Mouse (Mus musculus) activated CD4-positive, CD25-positive, alpha-beta regulatory T cell, adult 4 months (primary cell): Measurements from ENCODE around the gene Csnk1e. TPM values are rescaled to one million over a fixed set of nuclear protein-coding genes. Genes with fewer than 3 reads are reported as not detected.
A peak's percentile ranks its signal among the peaks of the same experiment; 100 is the strongest.

Source experiments
- ATAC-seq: one replicate; pipeline ENCODE4 v1.8.0; 2017
- polyA plus RNA-seq, 2 experiments: library from polyadenylated mRNA; unstranded; fragments of 100-300 nt; shearing (Covaris generic); gene quantifications; one replicate each; pipeline ENCODE4 v1.2.1; 2017

Gene Csnk1e
- polyA plus RNA-seq, 2 experiments from 2014 or later, result 5.5 to 5.6 TPM

DNA sequence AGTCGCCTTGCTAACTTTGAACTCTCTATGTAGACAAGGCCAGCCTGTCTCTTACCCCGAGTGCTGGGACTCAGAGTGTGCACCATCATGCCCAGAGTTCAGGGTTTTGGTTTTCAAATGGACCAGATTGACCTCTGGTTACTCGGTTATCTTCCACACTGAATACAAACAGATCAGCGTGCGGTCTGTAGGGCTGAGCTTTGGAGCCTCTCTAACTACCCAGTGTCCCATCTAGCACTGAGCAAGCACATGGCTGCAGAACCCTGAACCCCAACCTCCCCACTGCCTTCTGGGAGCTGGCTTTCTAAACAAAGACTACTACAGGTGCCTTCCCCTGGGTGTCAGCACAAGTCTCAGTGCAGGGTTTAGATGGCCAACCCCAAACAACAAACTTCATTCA is 62.8 kb downstream of the Csnk1e start:
- no peak for ATAC-seq

DNA sequence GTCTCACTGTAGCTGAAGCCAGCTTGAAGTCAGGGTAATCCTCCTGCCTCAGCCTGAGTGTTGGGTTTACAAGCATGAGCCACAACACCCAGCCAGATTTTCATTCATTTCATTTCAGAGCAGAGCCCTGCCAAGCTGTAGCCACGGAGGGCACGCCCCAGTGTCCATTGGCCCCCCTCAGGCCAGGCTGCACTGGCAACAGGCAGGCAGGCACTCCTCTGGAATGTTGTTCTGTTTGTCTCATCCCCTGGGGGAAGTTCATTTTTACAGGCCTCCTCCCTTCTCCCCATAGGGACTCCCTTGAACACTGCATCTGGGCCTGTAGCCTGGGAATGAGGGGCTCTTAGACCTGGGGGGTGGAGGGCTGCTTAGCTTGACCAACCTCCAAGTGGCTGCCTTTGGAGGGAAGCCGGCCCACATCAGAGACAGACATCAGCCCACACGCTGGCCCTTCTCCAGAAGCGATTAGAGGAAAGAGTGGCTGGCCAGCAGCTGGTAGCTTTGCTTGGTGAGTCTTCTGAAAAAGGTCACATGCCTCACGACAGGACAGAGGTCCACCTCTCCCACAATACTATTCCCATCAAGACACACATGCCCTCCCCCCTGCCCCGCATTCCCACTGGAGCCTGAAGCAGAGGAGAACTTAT is 63.8 kb downstream of the Csnk1e start:
- ATAC-seq, result no peak

DNA sequence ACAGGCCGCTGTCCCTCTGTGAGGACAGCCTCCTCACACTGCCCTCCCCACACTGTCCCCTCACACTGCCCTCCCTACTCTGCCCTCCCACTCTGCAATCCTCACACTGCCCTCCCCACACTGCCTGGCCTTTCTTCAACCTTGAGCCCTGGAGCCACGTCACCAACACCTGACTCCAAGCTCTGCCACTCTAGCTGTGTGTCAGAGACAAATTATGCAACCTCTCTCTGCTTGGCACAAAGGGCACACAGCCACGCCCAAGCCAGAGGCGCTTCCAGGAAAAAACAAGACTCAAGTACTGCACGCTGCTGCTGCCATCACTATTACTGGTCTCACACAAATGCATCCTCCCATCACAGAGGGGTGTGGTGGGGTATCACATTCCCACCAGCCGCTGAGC is 64.9 kb downstream of the Csnk1e start:
- no peak for ATAC-seq

DNA sequence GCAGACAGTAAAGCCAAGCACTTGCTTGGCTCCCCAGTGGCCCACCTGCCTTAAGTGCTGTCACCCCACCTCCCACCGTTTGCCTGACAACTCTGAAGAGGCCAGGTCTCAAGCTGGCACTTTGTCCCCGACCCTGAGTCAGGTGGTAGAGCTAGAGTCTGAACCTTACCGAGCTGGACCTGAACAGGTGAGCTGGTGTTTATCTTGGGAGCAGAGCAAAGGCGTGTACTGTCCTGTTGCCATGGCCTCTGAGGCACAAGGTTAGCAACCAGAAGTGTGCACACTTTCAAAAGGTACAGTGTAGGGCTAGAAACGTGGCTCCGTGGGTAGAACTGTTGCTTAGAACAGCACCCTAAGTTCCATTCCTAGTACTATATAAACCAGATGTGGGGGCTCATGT is 67.2 kb downstream of the Csnk1e start:
- no peak for ATAC-seq

DNA sequence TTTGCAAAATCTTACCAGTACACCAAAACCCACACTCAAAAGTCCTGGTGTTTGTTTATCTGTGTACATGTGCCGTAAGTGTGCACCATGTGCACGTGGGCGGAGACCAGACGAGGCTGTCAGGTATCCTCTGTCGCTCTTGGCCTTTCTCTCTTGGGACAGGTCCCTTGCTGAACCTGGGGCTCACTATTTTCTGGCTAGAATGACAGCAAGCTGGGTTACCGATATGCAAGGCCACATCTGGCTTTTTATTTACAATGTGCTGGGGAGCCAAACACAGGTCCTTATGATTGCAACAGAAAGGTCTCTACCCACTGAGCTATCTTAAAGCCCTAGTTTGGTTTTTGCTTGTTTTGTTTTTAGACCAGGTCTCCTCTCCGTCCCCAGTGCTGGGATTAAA is 67.8 kb downstream of the Csnk1e start:
- ATAC-seq, result no peak

DNA sequence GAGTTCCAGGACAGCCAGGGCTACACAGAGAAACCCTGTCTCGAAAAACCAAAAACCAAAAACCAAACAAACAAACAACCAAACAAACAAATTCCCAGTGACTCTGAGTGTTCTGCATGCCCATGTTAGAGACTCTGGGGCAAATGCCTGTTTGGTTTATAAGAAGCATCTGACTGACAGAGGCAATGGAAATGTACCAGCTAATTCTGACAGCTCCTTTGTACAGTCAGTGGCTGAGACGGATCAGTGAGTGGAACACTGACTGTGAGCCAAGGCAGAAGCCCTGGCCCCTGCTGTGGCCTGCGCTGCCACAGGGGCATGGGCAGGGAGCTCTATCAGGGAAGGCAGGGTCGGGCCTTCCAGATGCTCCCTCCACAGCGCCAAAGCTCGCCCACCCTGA is 68.3 kb downstream of the Csnk1e start:
- no peak for ATAC-seq

DNA sequence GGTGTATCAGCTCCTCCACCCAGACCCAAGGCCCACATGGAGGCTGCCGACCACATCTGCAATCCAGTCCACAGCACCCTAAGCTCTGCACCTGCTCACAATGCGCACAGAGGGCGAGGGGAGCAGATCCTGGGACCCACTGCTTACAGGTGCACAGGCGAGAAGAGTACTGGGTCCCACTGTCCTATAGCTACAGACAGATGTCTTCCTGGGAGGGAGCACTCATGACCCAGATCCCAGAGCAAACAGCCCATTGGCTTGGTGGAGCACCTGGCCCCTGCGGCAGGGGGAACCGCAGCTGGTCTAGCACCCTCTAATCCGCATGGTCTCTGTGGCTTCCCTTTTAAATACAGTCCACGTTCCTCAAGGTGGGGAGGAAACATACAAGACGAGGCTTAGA is 73.7 kb downstream of the Csnk1e start:
- no peak for ATAC-seq

DNA sequence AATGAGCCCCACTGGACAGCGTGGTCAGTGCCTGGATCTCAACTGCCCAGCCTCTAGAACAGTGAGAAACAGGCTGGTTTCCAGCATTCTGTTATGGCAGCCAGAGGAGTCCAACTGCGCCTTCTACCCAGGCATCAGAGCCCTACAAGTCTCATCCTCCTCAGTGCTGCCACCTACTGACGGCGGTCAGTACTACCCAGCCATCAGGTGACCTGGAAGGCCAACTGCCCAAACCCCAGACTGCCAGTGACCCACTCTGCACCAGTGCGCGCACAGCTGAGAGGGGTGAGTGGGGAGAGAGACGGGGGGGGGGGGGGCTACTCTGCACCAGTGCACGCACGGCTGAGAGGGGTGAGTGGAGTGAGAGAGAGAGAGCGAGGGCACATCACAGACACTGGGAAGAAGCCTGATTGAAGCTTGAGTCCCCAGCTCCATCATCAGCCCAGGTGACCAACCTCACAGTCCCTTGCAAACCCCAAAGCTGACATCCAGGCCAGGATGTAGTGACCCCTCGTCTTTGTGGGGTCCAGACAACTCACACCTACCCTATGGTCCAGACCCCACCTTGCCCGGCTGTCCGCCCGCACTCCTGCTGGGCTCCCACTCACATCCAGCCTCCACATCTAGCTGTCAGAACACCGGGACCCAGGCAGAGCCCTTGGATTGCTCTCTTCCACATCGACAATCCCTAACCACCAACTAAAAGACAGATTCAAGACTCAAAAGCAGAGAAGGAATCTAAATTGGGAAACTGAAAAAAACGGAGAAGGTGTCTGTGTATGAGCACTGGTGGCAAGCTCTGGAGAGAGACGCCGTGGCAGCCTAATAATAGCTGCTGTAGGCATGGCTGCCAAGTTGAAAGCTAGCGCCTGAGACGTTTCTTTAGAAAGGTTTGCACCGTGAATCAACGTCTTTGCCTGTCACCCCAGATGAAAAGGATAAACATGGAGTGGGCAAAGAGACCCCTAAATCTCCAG is 74.6 kb downstream of the Csnk1e start:
- ATAC-seq, result peak; percentile 36

DNA sequence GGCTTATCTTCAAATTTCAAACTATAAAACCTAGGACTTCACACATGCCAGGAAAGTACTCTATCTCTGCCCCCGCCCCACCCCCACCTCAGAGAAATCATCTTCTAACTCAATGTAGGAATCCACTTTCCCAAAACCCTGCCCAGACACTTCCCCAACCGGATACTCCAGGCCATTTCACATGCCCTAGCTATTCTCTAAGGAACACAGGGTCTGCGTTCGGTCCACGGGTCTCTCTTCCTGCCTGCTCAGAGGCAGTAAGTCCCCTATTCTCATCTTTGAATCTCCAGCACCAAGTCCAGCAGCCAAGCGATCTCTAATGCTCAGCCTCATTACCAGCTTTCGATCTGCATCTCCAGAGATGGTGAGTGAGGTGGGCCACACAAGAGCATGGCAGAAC is 75.7 kb downstream of the Csnk1e start:
- ATAC-seq, result no peak

DNA sequence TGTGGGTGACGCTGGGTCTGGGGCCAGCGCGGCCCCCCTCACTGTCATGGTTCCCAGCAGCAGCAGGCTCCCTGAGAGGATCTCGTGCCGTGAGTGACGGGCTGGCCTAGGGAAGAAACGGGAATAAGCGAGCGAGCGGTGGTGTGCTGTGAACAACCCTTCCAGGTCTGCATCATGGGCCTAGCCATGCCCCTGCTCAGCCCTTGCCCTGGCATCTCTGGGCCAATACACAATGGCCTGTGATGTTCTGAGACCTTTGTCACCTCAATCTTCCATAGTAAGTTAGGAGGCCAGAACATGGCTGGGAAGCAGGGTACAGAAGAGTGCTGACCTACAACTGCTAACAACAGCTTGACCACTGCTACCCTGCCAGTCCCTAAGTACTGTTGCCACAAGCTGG is 76.8 kb downstream of the Csnk1e start:
- ATAC-seq, result no peak

DNA sequence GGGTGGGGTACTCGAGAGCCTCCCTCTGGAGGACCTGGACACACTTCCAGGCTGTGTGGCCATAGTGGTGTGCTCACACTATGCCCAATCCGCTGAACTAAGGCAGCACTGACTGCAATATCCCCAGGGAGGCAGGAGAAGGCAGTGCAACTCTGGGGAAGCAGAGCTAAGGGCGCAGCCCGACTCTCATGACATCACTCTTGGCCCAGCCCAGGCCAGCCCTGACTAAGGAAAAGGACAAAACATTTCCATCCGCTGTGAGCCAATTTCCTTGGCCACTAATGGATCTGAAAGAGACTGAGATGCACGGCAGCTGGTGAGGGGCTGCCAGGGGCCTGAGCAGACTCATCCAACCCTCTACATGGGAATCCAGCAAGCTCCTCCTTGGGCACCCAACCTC is 77.7 kb downstream of the Csnk1e start:
- no peak for ATAC-seq

DNA sequence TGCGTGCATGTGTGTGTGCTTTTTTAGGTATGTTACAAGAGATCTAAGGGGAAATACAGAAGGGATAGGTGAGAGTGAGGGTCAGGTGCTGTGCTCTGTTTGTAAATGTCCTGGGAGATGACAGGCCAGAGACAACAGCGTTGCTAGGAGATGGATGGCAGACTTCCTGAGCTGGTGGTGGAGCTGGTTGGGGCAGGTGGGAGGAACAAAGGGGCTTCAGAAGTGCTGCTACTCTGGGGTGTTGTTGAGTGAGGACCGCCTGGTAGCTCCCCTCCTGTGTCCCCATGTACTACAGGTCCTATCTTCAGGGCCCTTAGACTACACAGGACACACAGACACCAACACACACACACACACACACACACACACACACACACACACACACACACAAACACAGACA is 80.6 kb downstream of the Csnk1e start:
- no peak for ATAC-seq

DNA sequence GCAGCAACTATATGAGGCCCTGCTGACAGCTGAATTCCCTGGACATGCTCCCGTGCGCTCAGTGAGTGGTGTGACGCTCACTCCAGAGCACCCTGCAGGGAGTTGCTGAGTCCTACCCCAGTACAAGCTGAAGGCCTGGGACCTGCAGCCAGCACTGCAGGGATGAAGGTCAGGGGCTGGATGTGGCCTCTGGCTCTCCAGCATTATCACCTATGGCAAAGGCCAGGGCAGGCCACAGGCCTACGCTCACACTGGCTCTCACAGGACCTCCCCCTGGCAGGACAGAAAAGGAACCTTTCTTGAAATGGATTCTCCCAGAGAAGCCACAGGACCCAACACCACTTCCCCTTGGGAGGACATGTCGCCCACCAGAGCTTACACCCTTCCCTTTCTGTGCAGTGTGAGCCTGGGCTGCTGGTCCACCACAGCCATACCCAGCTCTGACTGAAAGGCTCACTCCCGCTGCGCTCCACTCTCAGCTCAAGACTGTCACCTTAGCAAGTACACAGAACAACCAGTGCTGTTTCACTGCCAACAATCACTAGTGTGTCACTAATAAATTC is 85.0 kb downstream of the Csnk1e start:
- ATAC-seq, result no peak

DNA sequence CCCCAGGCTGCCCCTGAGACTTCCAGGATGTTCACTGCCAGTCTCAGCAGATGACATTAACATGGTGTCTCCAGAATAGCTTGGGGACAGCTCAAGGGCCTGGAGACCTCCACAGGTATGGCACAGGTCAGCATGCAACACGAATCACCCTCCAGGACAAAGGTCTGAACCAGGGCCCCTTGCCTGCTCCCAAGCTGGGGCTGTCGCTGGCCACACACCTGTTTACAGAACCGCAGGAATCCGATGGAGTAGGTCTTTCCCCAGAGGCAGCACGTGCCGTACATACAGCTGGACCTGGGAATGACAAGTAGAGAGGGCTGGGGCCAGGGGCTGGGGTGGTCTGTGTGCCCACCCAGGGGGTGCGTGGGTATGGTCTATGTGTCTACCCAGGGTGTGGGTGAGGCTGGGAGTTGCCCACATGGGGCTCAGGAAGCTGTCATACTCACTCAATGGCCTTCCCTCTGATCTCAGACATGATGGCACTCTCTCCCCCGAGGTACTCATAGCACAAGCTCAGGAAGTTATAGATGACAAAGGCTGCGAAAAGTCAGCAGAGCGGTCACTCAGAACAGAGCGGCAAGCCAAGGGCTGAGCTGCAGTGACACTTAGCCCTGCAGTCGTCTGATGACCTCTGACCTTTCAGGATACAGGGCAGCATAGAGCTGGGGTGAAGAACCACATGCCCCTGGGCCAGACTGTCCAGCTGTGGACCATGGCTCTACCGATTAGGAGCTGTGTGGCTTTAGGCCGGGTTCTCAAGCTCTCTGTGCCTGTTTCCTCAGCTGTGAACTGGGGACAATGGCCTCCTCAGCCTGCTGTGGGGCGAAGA is 85.7 kb downstream of the Csnk1e start:
- ATAC-seq, result no peak

DNA sequence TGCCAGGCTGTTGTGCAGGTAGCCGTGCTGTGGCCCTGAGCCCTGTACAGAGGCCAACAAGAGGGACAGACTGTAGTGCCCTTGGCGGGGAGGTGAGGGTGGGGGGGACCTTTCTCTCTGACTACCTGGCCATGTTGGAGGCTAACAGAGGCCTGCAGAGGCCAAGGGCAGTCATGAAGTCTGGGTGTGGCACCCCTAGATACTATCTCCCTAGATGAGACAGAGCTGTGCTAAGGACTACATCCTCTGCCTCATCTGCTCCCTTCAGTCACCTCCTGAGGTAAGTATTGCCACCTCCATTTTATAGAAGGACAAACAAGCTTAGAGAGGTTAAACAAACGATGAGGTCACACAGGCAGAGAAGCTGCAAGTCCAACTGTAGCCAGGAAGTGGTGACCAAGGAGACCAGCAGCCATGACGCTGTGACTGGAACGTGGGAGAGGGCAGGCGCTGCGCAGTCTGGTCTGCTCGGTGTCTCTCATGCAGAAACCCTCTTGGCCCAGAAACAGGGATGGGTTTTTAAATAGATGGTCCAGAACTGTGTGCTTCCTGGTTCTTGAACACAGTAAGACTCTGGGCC is 86.4 kb downstream of the Csnk1e start:
- no peak for ATAC-seq

DNA sequence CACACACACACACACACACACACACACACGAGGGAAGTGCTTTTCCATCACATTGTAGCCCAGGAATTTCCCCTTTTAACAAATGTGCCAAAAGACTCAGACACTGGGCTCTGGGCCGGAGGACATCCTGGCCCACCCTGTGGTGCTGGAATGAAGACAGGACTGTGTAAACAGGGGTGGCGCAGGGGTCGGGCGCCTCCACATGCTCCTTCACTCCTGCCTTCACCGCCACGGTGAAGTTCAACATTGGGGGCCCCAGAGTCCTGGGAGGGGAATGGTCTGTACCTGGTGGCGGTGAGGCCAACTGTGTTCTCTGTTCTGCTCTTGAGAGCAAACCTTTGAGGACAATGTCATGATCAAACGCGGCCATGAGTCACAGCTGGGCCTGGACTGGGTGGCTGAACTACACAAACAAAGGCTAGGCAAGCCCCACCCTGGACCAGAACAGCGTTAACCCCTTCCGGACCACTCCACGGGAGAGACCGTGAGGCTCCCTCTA is 87.0 kb downstream of the Csnk1e start:
- ATAC-seq, result no peak

Other genes starting within 250 kb of the Csnk1e start
- gene Pick1, start 226.4 kb downstream of the Csnk1e start, polyA plus RNA-seq, result 1 to 10 TPM; 7.2 to 9.7 TPM
- under 1 TPM; 0.16 to 0.34 TPM for gene Gm49486, start 226.2 kb downstream of the Csnk1e start, polyA plus RNA-seq
- gene Slc16a8, start 200.8 kb downstream of the Csnk1e start, polyA plus RNA-seq, result not detected
- gene Baiap2l2, start 170.0 kb downstream of the Csnk1e start, polyA plus RNA-seq, result under 1 TPM in 1 of 2 experiments, not detected in 1; 0.66 TPM
- 10 to 100 TPM; 10.3 to 12.3 TPM for gene Pla2g6, start 127.2 kb downstream of the Csnk1e start, polyA plus RNA-seq
- 1 to 10 TPM; 1.9 to 3.7 TPM for gene Maff, start 108.9 kb downstream of the Csnk1e start, polyA plus RNA-seq
- gene Tmem184b, start 52.0 kb downstream of the Csnk1e start, polyA plus RNA-seq, result 10 to 100 TPM in 1 of 2 experiments, 1 to 10 TPM in 1; 9.3 to 18.1 TPM
- not detected for gene Kcnj4, start 49.7 kb upstream of the Csnk1e start, polyA plus RNA-seq
- under 1 TPM in 1 of 2 experiments, not detected in 1; 0.69 TPM for gene Kdelr3, start 60.8 kb upstream of the Csnk1e start, polyA plus RNA-seq
- gene Ddx17, start 91.2 kb upstream of the Csnk1e start, polyA plus RNA-seq, result 10 to 100 TPM; 28.3 to 33.9 TPM
- gene Dmc1, start 149.5 kb upstream of the Csnk1e start, polyA plus RNA-seq, result not detected
- gene Fam227a, start 203.4 kb upstream of the Csnk1e start, polyA plus RNA-seq, result under 1 TPM in 1 of 2 experiments, not detected in 1; 0.26 TPM
- 10 to 100 TPM; 16.2 to 17.6 TPM for gene Cby1, start 203.6 kb upstream of the Csnk1e start, polyA plus RNA-seq
- gene Tomm22, start 215.3 kb upstream of the Csnk1e start, polyA plus RNA-seq, result 100 to 1,000 TPM; 217 to 224 TPM
- gene Josd1, start 232.4 kb upstream of the Csnk1e start, polyA plus RNA-seq, result 1 to 10 TPM; 2.9 to 3.6 TPM
- 10 to 100 TPM; 21.2 to 24.9 TPM for gene Gtpbp1, start 235.3 kb upstream of the Csnk1e start, polyA plus RNA-seq